In the genomic region with DNA sequence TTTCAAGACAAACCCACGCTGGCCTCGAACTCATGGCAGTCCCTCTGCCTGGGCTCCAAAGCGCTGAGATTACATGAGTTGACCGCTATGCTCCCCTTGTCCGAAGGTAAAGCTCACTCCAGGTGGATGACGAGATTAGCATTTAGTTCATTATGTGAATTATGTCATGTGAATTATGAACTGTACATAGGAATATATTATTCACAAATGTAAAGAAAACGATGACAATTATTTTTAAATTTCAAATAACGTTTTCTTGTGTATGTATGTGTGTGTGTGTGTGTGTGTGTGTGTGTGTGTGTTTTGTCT, we compare ENCODE assay signal across 8 mouse cellular contexts. TPM values are rescaled to one million over a fixed set of nuclear protein-coding genes. Genes with fewer than 3 reads are reported as not detected.
A peak's percentile ranks its signal among the peaks of the same experiment; 100 is the strongest.
DNase-seq lines count a peak whose midpoint lies in the region; ATAC-seq and TF ChIP-seq lines count a peak whose summit lies in the region.

No protein-coding gene starts in this region.

- DNase-seq in layer of hippocampus, adult 2 months (ENCODE audit: low spot score in 2 of 2): no peak
- no peak for DNase-seq in layer of hippocampus, adult 8-10 months (ENCODE audit: low spot score in 2 of 2)
- DNase-seq in hindbrain, postnatal 0 days (ENCODE audit: low spot score): no peak
- no peak for DNase-seq in urinary bladder, postnatal 14 days (ENCODE audit: low spot score)
- no peak for DNase-seq in cerebellum, adult 11 months
- no peak for DNase-seq in layer of hippocampus, postnatal 14 days (ENCODE audit: low spot score in 2 of 2)

- 4% methylated on average over 8 of the region's 8 CpGs for WGBS in embryonic facial prominence, embryonic 12.5 days
- 2% methylated on average over 8 of the region's 8 CpGs for WGBS in hindbrain, postnatal 0 days
- 1% methylated on average over 8 of the region's 8 CpGs for WGBS in midbrain, embryonic 16.5 days

- no peak for ATAC-seq in embryonic facial prominence, embryonic 12.5 days (ENCODE audit: insufficient number of reproducible peaks, insufficient read depth, low FRiP score, low TSS enrichment)
- ATAC-seq in hindbrain, postnatal 0 days: peak; percentile 36; the same call in 1 of the 2 replicates
- peak; percentile 30; the same call in 1 of the 2 replicates for ATAC-seq in midbrain, embryonic 16.5 days

- H3K27me3 ChIP-seq in embryonic facial prominence, embryonic 12.5 days: no peaks in the 10 kb centered on the region
- H3K27me3 ChIP-seq in hindbrain, postnatal 0 days (ENCODE audit: insufficient read depth, low read length): no peaks in the 10 kb centered on the region
- no peaks in the 10 kb centered on the region for H3K27me3 ChIP-seq in midbrain, embryonic 16.5 days (ENCODE audit: control insufficient read depth, insufficient read depth, low read depth, low read length)

- H3K27ac ChIP-seq in layer of hippocampus, adult 2 months: peak overlapping the region; percentile 77
- no peak overlapping the region for H3K27ac ChIP-seq in embryonic facial prominence, embryonic 12.5 days
- peak overlapping the region; percentile 90; the same call in 1 of the 2 replicates for H3K27ac ChIP-seq in hindbrain, postnatal 0 days
- H3K27ac ChIP-seq in midbrain, embryonic 16.5 days (ENCODE audit: low read length): no peak overlapping the region

- peak overlapping the region; percentile 58 for H3K4me3 ChIP-seq in layer of hippocampus, adult 2 months
- H3K4me3 ChIP-seq in embryonic facial prominence, embryonic 12.5 days: peak overlapping the region; percentile 75
- H3K4me3 ChIP-seq in hindbrain, postnatal 0 days (ENCODE audit: low read length): peak overlapping the region; percentile 68
- H3K4me3 ChIP-seq in midbrain, embryonic 16.5 days (ENCODE audit: low read depth, low read length): peak overlapping the region; percentile 84

- peaks cover 6% of the 10 kb centered on the region; the same call in 1 of the 2 replicates for H3K4me1 ChIP-seq in embryonic facial prominence, embryonic 12.5 days
- H3K4me1 ChIP-seq in hindbrain, postnatal 0 days (ENCODE audit: insufficient read depth, low read length): peaks cover 9% of the 10 kb centered on the region; the same call in 1 of the 2 replicates
- H3K4me1 ChIP-seq in midbrain, embryonic 16.5 days (ENCODE audit: control insufficient read depth, insufficient read depth, low read length): peaks cover 15% of the 10 kb centered on the region

- peaks cover 20% of the 10 kb centered on the region for H3K36me3 ChIP-seq in embryonic facial prominence, embryonic 12.5 days
- peaks cover 11% of the 10 kb centered on the region; the same call in 1 of the 2 replicates for H3K36me3 ChIP-seq in hindbrain, postnatal 0 days (ENCODE audit: insufficient read depth, low read length)
- peaks cover 2% of the 10 kb centered on the region; the same call in 1 of the 2 replicates for H3K36me3 ChIP-seq in midbrain, embryonic 16.5 days (ENCODE audit: control insufficient read depth, insufficient read depth, low read length)

- H3K9me3 ChIP-seq in embryonic facial prominence, embryonic 12.5 days: no peaks in the 10 kb centered on the region
- H3K9me3 ChIP-seq in hindbrain, postnatal 0 days (ENCODE audit: low read length): no peaks in the 10 kb centered on the region
- no peaks in the 10 kb centered on the region for H3K9me3 ChIP-seq in midbrain, embryonic 16.5 days (replicated peaks; ENCODE audit: control insufficient read depth, low read length, poor library complexity, severe bottlenecking)

- no peak overlapping the region for H3K9ac ChIP-seq in embryonic facial prominence, embryonic 12.5 days
- peak overlapping the region; percentile 82 for H3K9ac ChIP-seq in hindbrain, postnatal 0 days (replicated peaks; ENCODE audit: low read length)
- no peak overlapping the region for H3K9ac ChIP-seq in midbrain, embryonic 16.5 days (ENCODE audit: low read depth, low read length)

- peak overlapping the region; percentile 86 for H3K4me2 ChIP-seq in embryonic facial prominence, embryonic 12.5 days (replicated peaks)
- H3K4me2 ChIP-seq in hindbrain, postnatal 0 days (ENCODE audit: low read depth, low read length): peak overlapping the region; percentile 79
- H3K4me2 ChIP-seq in midbrain, embryonic 16.5 days (ENCODE audit: low read length): peak overlapping the region; percentile 89

- no peak for TF ChIP-seq CTCF in layer of hippocampus, adult 2 months (conservative IDR thresholded peaks at IDR 0.05)
- no peak for TF ChIP-seq CTCF in hindbrain, postnatal 0 days (IDR thresholded peaks at IDR 0.05; ENCODE audit: low read depth)

RNA-seq across cellular contexts. Expression of a gene that starts 0.3 kb away (rescaled TPM):
- total RNA-seq in layer of hippocampus, adult 2 months (2021): 10 to 100 TPM in 1 of 2 experiments, 1 to 10 TPM in 1; 9.9 to 10.3 TPM
- total RNA-seq in layer of hippocampus, adult 8-10 months (2022): 10 to 100 TPM in 2 of 4 experiments, 1 to 10 TPM in 2; 9.0 to 10.2 (median 9.8) TPM
- 5.7 and 6.6 TPM in 2 replicates for polyA plus RNA-seq in embryonic facial prominence, embryonic 12.5 days (2016; fragmentation: Nextera tagmentation; extraction: Ambion mirVana)
- 7.1 and 7.2 TPM in 2 replicates for total RNA-seq in hindbrain, postnatal 0 days (2014; rRNA removed)
- polyA plus RNA-seq in hindbrain, postnatal 0 days (2015; fragmentation: Nextera tagmentation; extraction: Ambion mirVana): 4.2 and 4.7 TPM in 2 replicates
- 6.8 and 8.1 TPM in 2 replicates for polyA plus RNA-seq in midbrain, embryonic 16.5 days (2015; fragmentation: Nextera tagmentation; extraction: Ambion mirVana)
- total RNA-seq in layer of hippocampus, postnatal 14 days (2021): 1 to 10 TPM; 8.8 to 8.9 TPM

RNA-seq across cellular contexts. Expression of a gene that starts 13.3 kb away (rescaled TPM):
- total RNA-seq in layer of hippocampus, adult 2 months (2021): not detected
- under 1 TPM in 1 of 4 experiments, not detected in 3; 0.14 TPM for total RNA-seq in layer of hippocampus, adult 8-10 months (2022)
- not detected in 2 replicates for polyA plus RNA-seq in embryonic facial prominence, embryonic 12.5 days (2016; fragmentation: Nextera tagmentation; extraction: Ambion mirVana)
- not detected in 2 replicates for total RNA-seq in hindbrain, postnatal 0 days (2014; rRNA removed)
- polyA plus RNA-seq in hindbrain, postnatal 0 days (2015; fragmentation: Nextera tagmentation; extraction: Ambion mirVana): 0.04 TPM in 1 of 2 replicates, not detected in the other
- polyA plus RNA-seq in midbrain, embryonic 16.5 days (2015; fragmentation: Nextera tagmentation; extraction: Ambion mirVana): not detected in 2 replicates
- total RNA-seq in layer of hippocampus, postnatal 14 days (2021): under 1 TPM; 0.12 to 0.29 TPM

RNA-seq across cellular contexts. Expression of a gene that starts 34.4 kb away (rescaled TPM):
- 100 to 1,000 TPM; 462 to 508 TPM for total RNA-seq in layer of hippocampus, adult 2 months (2021)
- total RNA-seq in layer of hippocampus, adult 8-10 months (2022): 100 to 1,000 TPM; 426 to 450 (median 442) TPM
- 366 and 374 TPM in 2 replicates for polyA plus RNA-seq in embryonic facial prominence, embryonic 12.5 days (2016; fragmentation: Nextera tagmentation; extraction: Ambion mirVana)
- total RNA-seq in hindbrain, postnatal 0 days (2014; rRNA removed): 975 and 1,069 TPM in 2 replicates
- 649 and 670 TPM in 2 replicates for polyA plus RNA-seq in hindbrain, postnatal 0 days (2015; fragmentation: Nextera tagmentation; extraction: Ambion mirVana)
- polyA plus RNA-seq in midbrain, embryonic 16.5 days (2015; fragmentation: Nextera tagmentation; extraction: Ambion mirVana): 550 and 556 TPM in 2 replicates
- 100 to 1,000 TPM; 501 to 506 TPM for total RNA-seq in layer of hippocampus, postnatal 14 days (2021)

RNA-seq across cellular contexts. Expression of a gene that starts 37.3 kb away (rescaled TPM):
- 10 to 100 TPM; 11.2 to 12.0 TPM for total RNA-seq in layer of hippocampus, adult 2 months (2021)
- total RNA-seq in layer of hippocampus, adult 8-10 months (2022): 10 to 100 TPM in 3 of 4 experiments, 1 to 10 TPM in 1; 7.1 to 14.0 (median 12.1) TPM
- polyA plus RNA-seq in embryonic facial prominence, embryonic 12.5 days (2016; fragmentation: Nextera tagmentation; extraction: Ambion mirVana): 10.1 and 10.7 TPM in 2 replicates
- 6.9 and 8.7 TPM in 2 replicates for total RNA-seq in hindbrain, postnatal 0 days (2014; rRNA removed)
- polyA plus RNA-seq in hindbrain, postnatal 0 days (2015; fragmentation: Nextera tagmentation; extraction: Ambion mirVana): 5.4 and 7.7 TPM in 2 replicates
- polyA plus RNA-seq in midbrain, embryonic 16.5 days (2015; fragmentation: Nextera tagmentation; extraction: Ambion mirVana): 13.9 and 15.0 TPM in 2 replicates
- total RNA-seq in layer of hippocampus, postnatal 14 days (2021): 10 to 100 TPM in 1 of 2 experiments, 1 to 10 TPM in 1; 6.8 to 12.1 TPM

RNA-seq across cellular contexts. Expression of a gene that starts 44.4 kb away (rescaled TPM):
- 100 to 1,000 TPM in 1 of 2 experiments, 10 to 100 TPM in 1; 91.3 to 103 TPM for total RNA-seq in layer of hippocampus, adult 2 months (2021)
- total RNA-seq in layer of hippocampus, adult 8-10 months (2022): 10 to 100 TPM; 71.4 to 92.2 (median 75.7) TPM
- polyA plus RNA-seq in embryonic facial prominence, embryonic 12.5 days (2016; fragmentation: Nextera tagmentation; extraction: Ambion mirVana): 52.7 and 70.4 TPM in 2 replicates
- 625 and 1,276 TPM in 2 replicates for total RNA-seq in hindbrain, postnatal 0 days (2014; rRNA removed)
- polyA plus RNA-seq in hindbrain, postnatal 0 days (2015; fragmentation: Nextera tagmentation; extraction: Ambion mirVana): 103 and 109 TPM in 2 replicates
- 345 and 399 TPM in 2 replicates for polyA plus RNA-seq in midbrain, embryonic 16.5 days (2015; fragmentation: Nextera tagmentation; extraction: Ambion mirVana)
- 100 to 1,000 TPM; 117 to 123 TPM for total RNA-seq in layer of hippocampus, postnatal 14 days (2021)

Comparison
In these comparisons a context has a peak if more than half of its experiments do, and no peak if none do; other contexts are left out.
1. H3K27ac ChIP-seq: peak in layer of hippocampus, adult 2 months (single experiment) and hindbrain, postnatal 0 days (single experiment); none in embryonic facial prominence, embryonic 12.5 days (single experiment) and midbrain, embryonic 16.5 days (single experiment).
2. Peak in every context shown above with its lines, with median percentiles within 50 percentile points of each other: H3K4me3 ChIP-seq and H3K4me2 ChIP-seq.